Comparison of ENCODE assay signal across 8 mouse cellular contexts in genomic region chr3:22075517-22075886, GRCm38 (mm10). TPM values are rescaled to one million over a fixed set of nuclear protein-coding genes. Genes with fewer than 3 reads are reported as not detected.
A peak's percentile ranks its signal among the peaks of the same experiment; 100 is the strongest.
DNase-seq lines count a peak whose midpoint lies in the region; ATAC-seq and TF ChIP-seq lines count a peak whose summit lies in the region.

No protein-coding gene starts in this region.

- TF ChIP-seq POLR2A in CH12.LX (IDR thresholded peaks at IDR 0.05; ENCODE audit: low read depth, low read length), result no peak

- under 1% methylated on average over 28 of the region's 28 CpGs for WGBS in heart, embryonic 10.5 days
- under 1% methylated on average over 28 of the region's 28 CpGs for WGBS in limb, embryonic 15.5 days
- under 1% methylated on average over 28 of the region's 28 CpGs for WGBS in stomach, embryonic 15.5 days

- H3K4me3 ChIP-seq in heart, embryonic 10.5 days, result peak overlapping the region; percentile 96
- peak overlapping the region; percentile 64 to 89 (median 78) for H3K4me3 ChIP-seq in CH12.LX (replicated peaks in 1 of 3; ENCODE audit: low read depth in 2 of 3, low read length in 2 of 3, poor library complexity in 1 of 3)
- peak overlapping the region; percentile 84 for H3K4me3 ChIP-seq in erythroblast, embryonic 14.5 days (replicated peaks)
- peak overlapping the region; percentile 84 for H3K4me3 ChIP-seq in limb, embryonic 15.5 days
- peak overlapping the region; percentile 91 for H3K4me3 ChIP-seq in stomach, embryonic 15.5 days (replicated peaks)

- peak overlapping the region; percentile 77 for H3K4me2 ChIP-seq in CH12.LX (ENCODE audit: insufficient read depth, low read depth, poor library complexity, severe bottlenecking)
- H3K4me2 ChIP-seq in limb, embryonic 15.5 days, result peak overlapping the region; percentile 68
- H3K4me2 ChIP-seq in stomach, embryonic 15.5 days, result peak overlapping the region; percentile 75

- H3K79me2 ChIP-seq in CH12.LX (replicated peaks; ENCODE audit: control insufficient read depth, extremely low read depth, insufficient read depth, poor library complexity, severe bottlenecking), result peaks cover 36% of the 10 kb centered on the region

- H3K4me1 ChIP-seq in heart, embryonic 10.5 days, result peaks cover 26% of the 10 kb centered on the region
- H3K4me1 ChIP-seq in CH12.LX (ENCODE audit: control insufficient read depth in 1 of 2, insufficient read depth in 2 of 2), result peaks cover 13 to 38% of the 10 kb centered on the region in 2 experiments
- peaks cover 47% of the 10 kb centered on the region for H3K4me1 ChIP-seq in erythroblast, embryonic 14.5 days (ENCODE audit: control insufficient read depth)
- peaks cover 15% of the 10 kb centered on the region for H3K4me1 ChIP-seq in limb, embryonic 15.5 days
- H3K4me1 ChIP-seq in stomach, embryonic 15.5 days, result peaks cover 13% of the 10 kb centered on the region; the same call in 1 of the 2 replicates

- in situ Hi-C loops in CH12.LX (cut with MboI; ENCODE audit: low pct_ligation_motif_present, low pct_unique_long_range_greater_than_20kb, low sequenced_read_pairs), result no loop called here

- no peaks in the 10 kb centered on the region for H3K27me3 ChIP-seq in heart, embryonic 10.5 days (ENCODE audit: insufficient read depth, poor library complexity, severe bottlenecking)
- no peaks in the 10 kb centered on the region for H3K27me3 ChIP-seq in CH12.LX (replicated peaks)
- H3K27me3 ChIP-seq in erythroblast, embryonic 14.5 days (ENCODE audit: control insufficient read depth), result no peaks in the 10 kb centered on the region
- no peaks in the 10 kb centered on the region for H3K27me3 ChIP-seq in limb, embryonic 15.5 days
- H3K27me3 ChIP-seq in stomach, embryonic 15.5 days (replicated peaks), result no peaks in the 10 kb centered on the region

- DNase-seq in heart, embryonic 10.5 days (ENCODE audit: low spot score), result peak; percentile 75
- DNase-seq in heart, postnatal 25 days (ENCODE audit: low spot score), result no peak
- no peak for DNase-seq in CH12.LX (ENCODE audit: extremely low read depth)
- no peak for DNase-seq in layer of hippocampus, adult 18-20 months (ENCODE audit: low spot score in 2 of 2)
- no peak for DNase-seq in spleen, adult 18-20 months

- TF ChIP-seq EP300 in CH12.LX (IDR thresholded peaks at IDR 0.05; ENCODE audit: low read length), result no peak

- intact Hi-C loops in heart, postnatal 25 days (cut with DNase I), result loop anchor here (5.0 to 10.0 kb wide), 6 partner anchors 67 to 1421 kb away; no protein-coding TSS in a partner anchor

- ATAC-seq in limb, embryonic 15.5 days (ENCODE audit: insufficient number of reproducible peaks, low FRiP score, low TSS enrichment, low read depth), result no peak
- no peak for ATAC-seq in stomach, embryonic 15.5 days (ENCODE audit: insufficient read depth, low FRiP score, low read depth)

- dilution Hi-C loops in CH12.LX (cut with MboI; ENCODE audit: extremely low pct_ligation_motif_present, extremely low pct_unique_long_range_greater_than_20kb, low sequenced_read_pairs), result no loop called here

- no peaks in the 10 kb centered on the region for H3K9me3 ChIP-seq in heart, embryonic 10.5 days
- no peaks in the 10 kb centered on the region for H3K9me3 ChIP-seq in CH12.LX (replicated peaks; ENCODE audit: low read length)
- H3K9me3 ChIP-seq in erythroblast, embryonic 14.5 days (ENCODE audit: control insufficient read depth, low read length), result no peaks in the 10 kb centered on the region
- no peaks in the 10 kb centered on the region for H3K9me3 ChIP-seq in limb, embryonic 15.5 days
- no peaks in the 10 kb centered on the region for H3K9me3 ChIP-seq in stomach, embryonic 15.5 days

- peak overlapping the region; percentile 100 for H3K27ac ChIP-seq in heart, embryonic 10.5 days
- H3K27ac ChIP-seq in CH12.LX (ENCODE audit: insufficient read depth, low read depth), result peak overlapping the region; percentile 48
- peak overlapping the region; percentile 98 for H3K27ac ChIP-seq in limb, embryonic 15.5 days
- peak overlapping the region; percentile 97 for H3K27ac ChIP-seq in stomach, embryonic 15.5 days

- peak overlapping the region; percentile 78 for H3K9ac ChIP-seq in CH12.LX (ENCODE audit: insufficient read depth, low read depth)
- peak overlapping the region; percentile 80 for H3K9ac ChIP-seq in limb, embryonic 15.5 days
- H3K9ac ChIP-seq in stomach, embryonic 15.5 days, result peak overlapping the region; percentile 62

- TF ChIP-seq CTCF in CH12.LX (conservative IDR thresholded peaks at IDR 0.05 in 1 of 2, IDR thresholded peaks at IDR 0.05 in 1 of 2; ENCODE audit: low read depth in 2 of 2, low read length in 2 of 2), result no peak

- TF ChIP-seq RAD21 in CH12.LX (IDR thresholded peaks at IDR 0.05; ENCODE audit: low read depth, low read length), result no peak

- H3K36me3 ChIP-seq in heart, embryonic 10.5 days, result no peaks in the 10 kb centered on the region
- H3K36me3 ChIP-seq in CH12.LX (replicated peaks in 1 of 2; ENCODE audit: control insufficient read depth in 1 of 2, insufficient read depth in 1 of 2, low read length in 1 of 2), result peaks cover 5 to 13% of the 10 kb centered on the region in 2 experiments
- H3K36me3 ChIP-seq in erythroblast, embryonic 14.5 days (ENCODE audit: control insufficient read depth), result peaks cover 10% of the 10 kb centered on the region
- H3K36me3 ChIP-seq in limb, embryonic 15.5 days, result peaks cover 2% of the 10 kb centered on the region; the same call in 1 of the 2 replicates
- no peaks in the 10 kb centered on the region for H3K36me3 ChIP-seq in stomach, embryonic 15.5 days

TF ChIP-seq in CH12.LX, 34 proteins besides CTCF, POLR2A, EP300 and RAD21:
- TF ChIP-seq BHLHE40 (IDR thresholded peaks at IDR 0.05; ENCODE audit: low read depth, low read length), result peak; percentile 95
- TF ChIP-seq MYC (IDR thresholded peaks at IDR 0.05; ENCODE audit: low read depth, low read length), result 0 out of 2 replicates have a peak, but pooled peaks have one; percentile 12
- TF ChIP-seq TCF12 (IDR thresholded peaks at IDR 0.05; ENCODE audit: low read depth, low read length), result no peak
- peak; percentile 68; the same call in 1 of the 2 replicates for TF ChIP-seq MXI1 (IDR thresholded peaks at IDR 0.05; ENCODE audit: low read depth, low read length)
- no peak for TF ChIP-seq HCFC1 (IDR thresholded peaks at IDR 0.05; ENCODE audit: low read depth, low read length)
- 0 out of 2 replicates have a peak, but pooled peaks have one; percentile 1 for TF ChIP-seq SMC3 (IDR thresholded peaks at IDR 0.05; ENCODE audit: low read depth, low read length)
- TF ChIP-seq ZC3H11A (IDR thresholded peaks at IDR 0.05; ENCODE audit: low read depth, low read length), result no peak
TF ChIP-seq in CH12.LX: peak in this region for 4.

RNA-seq across cellular contexts. Expression of gene Tbl1xr1, which starts 0.9 kb away (rescaled TPM):
- 17.7 and 18.7 TPM in 2 replicates for polyA plus RNA-seq in heart, embryonic 10.5 days (2016; fragmentation: Nextera tagmentation; extraction: Ambion mirVana)
- total RNA-seq in heart, postnatal 25 days (2021), result 10 to 100 TPM; 69.1 to 81.3 TPM
- 37.9 and 39.9 TPM in 2 replicates for total RNA-seq in CH12.LX (2012; rRNA removed)
- 30.0 and 33.7 TPM in 2 replicates for total RNA-seq in CH12.LX (2014; rRNA removed)
- polyA plus RNA-seq in CH12.LX (2012; ENCODE audit: insufficient read length, low read depth), result 31.1 and 38.3 TPM in 2 replicates
- polyA plus RNA-seq in erythroblast, embryonic 14.5 days (2012), result 0.02 and 0.53 TPM in 2 replicates
- 17.8 and 25.9 TPM in 2 replicates for polyA plus RNA-seq in limb, embryonic 15.5 days (2015; fragmentation: Nextera tagmentation; extraction: Ambion mirVana)
- 18.9 and 20.9 TPM in 2 replicates for polyA plus RNA-seq in stomach, embryonic 15.5 days (2015; fragmentation: Nextera tagmentation; extraction: Ambion mirVana)
- total RNA-seq in layer of hippocampus, adult 18-20 months (2021), result 100 to 1,000 TPM; 143 to 150 TPM

Comparison
In these comparisons a context has a peak if more than half of its experiments do, and no peak if none do; other contexts are left out.
1. H3K27ac ChIP-seq: peak in every context shown above with its lines; median percentile 100 in heart, embryonic 10.5 days; 98 in limb, embryonic 15.5 days; 97 in stomach, embryonic 15.5 days; 48 in CH12.LX.
2. RNA of gene Tbl1xr1, which starts 0.9 kb away (polyA plus RNA-seq): 31.1 to 38.3 TPM in CH12.LX, 17.8 to 25.9 TPM in limb, embryonic 15.5 days, 18.9 to 20.9 TPM in stomach, embryonic 15.5 days and 17.7 to 18.7 TPM in heart, embryonic 10.5 days; 0.02 to 0.53 TPM in erythroblast, embryonic 14.5 days; every median in the first group is over 10 times any median in the second.
3. Peak in every context shown above with its lines, with median percentiles within 50 percentile points of each other: H3K4me3 ChIP-seq, H3K4me2 ChIP-seq and H3K9ac ChIP-seq.